Mouse (Mus musculus) 3134 (cell line): ENCODE results near the gene Fam117a.

Experiments used
- DNase-seq: peaks from one replicate; pipeline ENCODE4 v3.0.0-alpha.2; 2011; ENCODE audit warnings: low spot score; ENCODE audit not compliant: insufficient read length; ENCODE audit errors: extremely low read depth

The Fam117a gene

DNA sequence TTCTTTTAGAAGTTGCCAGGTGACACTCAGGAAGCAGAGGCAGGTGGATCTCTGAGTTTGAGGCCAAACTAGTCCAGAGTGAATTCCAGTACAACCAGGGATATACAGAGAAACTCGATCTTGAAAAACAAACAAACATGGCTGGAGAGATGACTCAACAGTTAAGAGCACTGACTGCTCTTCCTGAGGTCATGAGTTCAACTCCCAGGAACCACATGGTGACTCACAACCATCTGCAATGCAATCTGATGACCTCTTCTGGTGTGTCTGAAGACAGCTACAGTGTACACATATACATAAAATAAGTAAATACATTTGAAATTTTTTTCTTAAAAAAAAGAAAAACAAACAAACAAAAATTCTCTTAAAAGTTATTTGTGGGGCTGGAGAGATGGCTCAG lies 6.2 kb upstream of the Fam117a start:
- DNase-seq, result peak; percentile 68

DNA sequence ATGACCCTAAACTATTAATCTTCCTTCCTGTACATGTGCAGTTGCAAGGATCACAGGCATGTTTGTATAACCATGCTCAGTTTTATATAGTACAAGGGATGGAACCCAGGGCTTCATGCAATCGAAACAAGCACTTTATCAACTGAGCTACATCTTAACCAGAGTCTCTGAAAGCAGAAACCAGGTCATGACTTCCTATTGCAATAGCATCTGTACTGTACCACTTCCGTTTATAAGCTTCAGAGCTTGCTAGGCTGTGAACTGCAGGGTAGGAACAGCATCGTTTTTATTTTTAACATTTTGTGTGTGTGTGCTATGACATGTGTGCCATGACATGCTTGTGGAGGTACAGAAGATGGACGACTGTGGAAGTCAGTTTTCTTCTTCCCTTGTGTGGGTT lies 3.6 kb upstream of the Fam117a start:
- no peak for DNase-seq

DNA sequence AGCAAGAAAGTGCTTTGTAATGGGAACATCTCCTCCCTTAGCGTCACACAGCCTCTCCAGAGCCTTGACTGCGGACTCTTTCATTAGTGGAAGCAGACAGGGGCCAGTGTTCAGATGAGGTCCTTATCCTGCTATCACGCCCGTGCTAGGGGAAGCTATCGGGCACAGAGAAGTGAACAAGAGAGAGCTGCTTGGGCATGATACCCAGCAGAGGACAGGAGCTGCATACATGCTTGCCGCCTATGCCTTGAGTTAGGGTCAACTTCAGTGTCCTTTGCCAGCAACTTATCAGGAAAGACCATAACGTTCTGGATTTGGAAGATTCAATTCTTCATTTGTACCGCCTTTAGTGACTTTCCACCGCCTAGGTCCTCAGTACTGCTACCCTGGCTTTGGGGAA lies 3.0 kb upstream of the Fam117a start:
- DNase-seq, result no peak

DNA sequence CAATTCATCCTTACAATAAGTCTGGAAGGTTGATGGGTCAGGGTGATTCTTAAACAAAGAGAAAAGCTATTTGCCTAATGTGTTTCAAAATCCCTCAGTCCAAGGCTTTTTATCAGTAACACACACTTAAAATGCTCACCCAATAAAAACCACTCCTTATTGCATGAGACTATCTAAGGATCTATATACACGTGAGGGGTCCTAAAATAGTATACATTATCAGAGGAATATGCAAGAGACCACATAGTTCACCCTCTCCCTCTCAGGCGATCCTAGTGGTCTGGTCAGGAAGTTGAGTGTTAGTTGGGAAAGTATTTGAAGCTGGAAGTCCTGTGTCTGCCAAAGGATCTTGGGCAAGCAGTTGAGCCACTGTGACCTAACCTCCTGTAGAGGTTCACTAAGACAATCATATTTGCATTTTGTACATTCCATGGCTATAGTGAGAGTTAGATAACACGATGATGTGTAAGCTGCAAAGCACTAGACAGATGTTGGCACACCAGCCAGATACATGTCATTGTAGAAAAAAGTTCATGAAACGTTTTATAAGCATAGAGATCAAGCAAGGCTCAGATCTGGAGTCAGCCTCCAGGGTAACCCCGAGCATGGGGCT lies 2.3 kb upstream of the Fam117a start:
- DNase-seq, result no peak

DNA sequence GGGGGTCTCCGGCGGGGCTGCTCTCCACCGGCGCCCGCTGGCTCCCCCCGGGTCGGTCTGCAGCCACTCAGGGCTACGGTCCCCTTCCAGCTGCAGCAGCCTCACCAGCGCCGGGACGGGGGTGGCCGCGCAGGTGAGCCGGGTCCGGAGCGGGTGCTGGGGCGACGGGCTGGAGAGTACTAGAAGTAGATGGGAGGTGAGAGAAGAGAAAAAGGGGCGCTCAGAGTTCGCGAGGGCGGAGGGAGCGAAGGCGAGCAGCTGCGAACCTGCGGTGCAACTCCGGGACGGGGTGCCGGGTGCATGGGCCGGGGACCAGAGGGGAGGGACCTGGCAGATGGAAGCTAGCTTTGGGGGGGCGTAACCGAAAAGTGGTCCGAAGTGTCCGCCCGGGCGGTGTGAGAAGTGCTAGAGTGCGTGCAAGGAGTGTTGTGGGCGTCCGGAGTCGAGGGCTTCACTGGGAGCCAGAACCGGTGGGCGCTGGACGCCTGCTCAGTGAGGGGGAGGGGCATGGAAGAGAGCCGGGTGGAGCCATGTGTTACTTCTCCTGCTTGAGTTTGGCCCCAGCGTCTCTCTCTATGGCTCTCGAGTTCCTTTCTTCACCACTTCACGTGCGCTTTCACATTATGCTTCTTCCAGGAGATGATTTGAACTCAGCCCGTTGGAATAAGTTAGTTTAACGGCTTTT lies 453 bp downstream of the Fam117a start:
- no peak for DNase-seq

DNA sequence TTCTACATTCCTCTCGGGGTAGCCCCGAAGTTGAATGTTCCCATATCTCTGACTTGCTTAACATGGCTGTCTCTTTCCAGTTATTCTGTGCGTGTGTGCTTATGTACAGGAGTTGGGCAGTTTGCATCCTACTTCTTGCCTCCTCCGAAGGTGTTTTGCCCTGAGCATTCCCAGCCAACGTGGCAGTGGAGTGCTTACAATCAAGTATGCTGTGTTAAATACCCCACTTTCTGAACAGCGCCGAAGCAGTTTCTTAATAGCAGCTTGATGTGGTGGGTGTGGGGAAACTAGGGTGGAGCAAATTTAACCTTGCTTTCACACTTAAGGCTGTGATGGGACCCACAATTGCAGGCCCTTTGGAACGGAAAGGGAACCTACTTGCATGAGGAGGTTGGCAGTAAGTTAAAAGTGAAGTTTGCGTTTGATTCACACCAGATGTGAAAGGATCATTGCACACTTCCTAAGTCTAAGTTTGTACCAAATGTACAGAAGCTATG lies 1.1 kb downstream of the Fam117a start:
- DNase-seq, result no peak

DNA sequence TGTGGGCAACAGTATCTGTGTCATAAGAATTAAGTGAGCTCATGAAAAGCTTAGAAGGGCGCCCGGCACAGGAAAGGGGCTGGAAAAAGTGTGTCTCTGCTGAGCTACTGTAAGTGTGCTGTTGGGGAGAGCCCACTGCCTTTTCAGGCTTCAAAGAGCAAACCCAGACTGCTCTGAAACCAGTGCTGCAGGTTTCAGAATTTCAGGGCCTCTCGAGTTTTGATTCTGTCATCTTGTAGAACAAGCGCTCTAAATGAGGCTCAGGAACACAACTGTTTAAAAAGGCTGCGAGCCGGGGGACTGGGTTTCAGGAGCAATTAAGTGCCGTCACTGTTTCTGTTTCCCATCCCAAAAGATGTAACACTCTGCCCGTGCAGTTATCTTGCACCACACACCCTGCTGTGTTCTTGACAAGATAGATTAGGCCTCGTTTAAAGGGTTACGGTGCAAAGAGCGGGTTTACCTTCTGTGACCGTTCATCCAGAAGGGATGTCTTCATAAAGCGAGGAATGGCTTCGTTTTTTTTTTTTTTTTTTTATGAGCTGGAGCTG lies 2.7 kb downstream of the Fam117a start:
- no peak for DNase-seq

DNA sequence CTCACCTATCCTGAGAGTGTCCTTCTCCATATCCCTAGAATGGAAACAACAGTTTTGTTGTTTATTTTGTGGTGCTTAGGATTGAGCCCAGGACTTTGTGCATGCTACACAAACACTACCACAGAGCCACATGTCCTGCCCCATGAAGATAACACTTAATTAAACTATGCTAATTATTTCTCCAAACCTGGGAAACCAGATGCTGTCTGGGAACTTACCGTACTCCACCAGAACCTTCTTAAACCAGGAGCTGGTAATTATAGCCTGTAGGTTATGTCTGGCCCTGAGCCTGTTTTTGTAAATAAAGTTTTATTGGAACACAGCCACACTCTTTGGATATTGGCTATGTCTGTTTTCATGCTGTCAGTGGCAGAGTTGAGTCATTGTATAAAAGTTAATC lies 3.4 kb downstream of the Fam117a start:
- no peak for DNase-seq

DNA sequence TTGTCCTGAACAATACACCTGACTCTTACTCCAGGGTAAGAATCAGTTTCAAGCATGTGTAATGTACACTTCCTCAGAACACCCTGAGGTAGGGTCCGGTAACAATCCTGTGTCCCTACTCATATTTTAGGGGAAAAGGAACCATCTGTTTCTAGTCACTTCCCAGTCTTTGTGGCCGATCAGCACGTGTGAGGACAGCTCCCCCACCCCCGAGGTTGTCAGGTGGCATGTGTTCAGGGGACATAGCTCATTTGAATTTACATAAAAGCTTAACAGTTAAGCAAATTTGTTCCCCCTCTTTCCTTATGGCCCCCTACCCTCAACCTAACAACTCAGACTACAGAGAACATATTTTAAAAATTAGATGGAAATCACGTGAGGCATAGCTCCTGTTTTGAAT lies 3.8 kb downstream of the Fam117a start:
- DNase-seq, result no peak

DNA sequence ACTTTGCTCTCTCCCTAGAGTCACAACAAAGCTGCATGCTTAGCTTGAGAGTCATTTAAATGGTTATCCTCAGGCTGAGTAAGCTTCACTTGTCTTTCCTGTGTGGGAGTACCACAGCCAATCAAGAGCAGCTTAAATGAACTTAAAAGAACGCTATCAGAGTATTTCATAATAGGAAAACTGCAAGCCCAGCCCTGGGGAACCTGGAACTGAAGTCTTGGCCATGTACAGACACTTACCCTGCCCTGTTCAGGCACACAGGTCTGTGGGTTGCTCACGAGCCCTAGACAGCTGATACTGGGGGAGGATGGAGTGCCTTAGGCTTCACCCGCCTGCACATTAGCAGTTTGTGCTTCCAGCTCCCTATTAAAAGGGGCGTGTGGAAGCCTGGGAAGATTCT lies 6.4 kb downstream of the Fam117a start:
- no peak for DNase-seq

DNA sequence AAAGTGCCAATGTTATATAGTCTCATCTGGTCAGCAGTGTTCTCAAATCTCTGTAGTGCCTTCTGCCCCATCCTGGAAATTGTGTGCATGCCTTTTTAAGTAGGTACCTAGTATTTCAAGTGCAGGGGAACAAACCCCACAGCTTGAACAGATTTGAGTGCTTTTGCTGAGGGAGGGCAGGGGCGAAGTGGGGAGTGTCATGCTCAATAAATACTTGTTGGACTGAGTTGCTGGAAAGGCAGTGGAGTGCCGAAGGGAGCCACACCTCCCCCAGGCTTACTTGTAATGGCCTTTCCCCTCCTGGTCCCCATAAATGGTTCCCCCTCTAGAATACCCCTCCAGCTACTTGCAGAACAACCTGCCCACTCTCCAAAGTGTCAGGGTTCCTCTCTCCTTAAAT lies 7.4 kb downstream of the Fam117a start:
- DNase-seq, result no peak

DNA sequence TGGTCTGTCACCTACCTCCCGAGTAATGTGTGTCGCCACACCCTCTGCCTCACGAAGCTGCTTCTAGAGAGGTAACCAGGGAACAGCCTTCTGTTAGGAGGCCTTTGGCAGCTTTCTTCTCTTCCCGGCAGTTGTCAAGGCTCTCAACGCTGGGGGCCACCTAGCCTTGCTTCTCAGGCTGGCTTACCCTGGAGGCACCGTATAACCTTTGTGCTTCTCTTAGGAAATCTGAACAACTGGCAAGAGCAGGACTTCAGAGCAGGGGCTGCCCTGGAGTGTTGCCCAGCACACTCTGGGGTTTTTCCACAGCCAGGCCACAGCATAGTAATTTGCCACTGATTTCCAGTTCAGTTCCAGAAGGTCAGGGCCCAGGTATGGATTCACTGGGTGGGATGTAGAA lies 13.5 kb downstream of the Fam117a start:
- no peak for DNase-seq

DNA sequence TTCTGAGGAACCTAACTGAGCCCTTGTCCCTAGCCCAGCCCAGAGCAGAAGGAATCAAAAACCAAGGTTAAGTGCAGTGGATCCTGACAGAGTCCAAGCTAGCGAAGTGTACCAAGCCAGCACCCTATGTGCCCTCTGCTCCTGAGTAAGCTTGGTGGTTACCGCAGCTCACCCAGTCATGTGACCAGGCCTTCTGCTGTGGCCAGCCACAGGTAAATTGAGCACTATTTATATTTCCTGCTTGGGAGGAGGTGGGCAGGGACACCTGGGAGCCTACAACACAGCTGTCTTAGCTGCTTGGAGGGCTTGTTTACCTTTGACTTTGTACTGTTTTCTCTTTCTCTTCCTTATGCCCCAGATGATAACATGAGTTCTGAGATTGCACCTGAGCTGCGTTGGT lies 14.1 kb downstream of the Fam117a start:
- DNase-seq, result no peak

DNA sequence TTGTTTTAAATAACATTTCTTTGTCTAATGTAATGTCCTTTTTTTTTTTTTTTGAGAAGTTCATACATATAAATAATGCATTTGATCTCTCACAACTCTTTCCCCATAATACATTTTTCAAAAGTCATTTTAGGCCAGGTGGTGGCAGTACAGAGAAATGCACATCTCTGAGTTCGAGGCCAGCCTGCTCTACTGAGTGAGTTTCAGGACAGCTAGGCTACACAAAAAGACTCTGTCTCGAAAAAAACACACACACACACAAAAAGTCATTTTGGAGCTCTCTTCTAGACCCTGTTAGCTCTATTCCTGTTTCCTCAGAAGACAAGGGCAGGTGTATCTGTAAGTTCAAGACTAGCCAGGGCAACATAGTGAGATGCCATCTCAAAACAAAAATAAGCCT lies 15.9 kb downstream of the Fam117a start:
- DNase-seq, result no peak

DNA sequence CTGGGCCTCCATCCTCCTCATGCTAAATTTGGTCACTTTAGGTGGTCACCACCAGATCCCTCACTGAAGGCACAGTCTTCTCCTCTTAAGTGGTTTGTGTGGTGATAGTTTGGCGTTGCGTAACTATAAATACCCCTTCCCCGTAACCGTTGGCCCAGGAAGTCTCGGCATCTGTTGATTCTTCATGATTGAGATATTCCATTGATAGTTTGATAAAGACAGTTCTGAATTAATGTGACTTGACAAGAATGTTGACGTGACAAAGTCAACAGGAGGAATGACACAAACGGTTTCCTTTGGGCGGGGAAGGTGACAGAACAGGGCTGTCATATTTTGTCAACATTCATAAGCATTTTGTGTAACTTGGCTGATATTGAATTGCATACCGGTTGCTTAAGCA lies 16.4 kb downstream of the Fam117a start:
- no peak for DNase-seq

DNA sequence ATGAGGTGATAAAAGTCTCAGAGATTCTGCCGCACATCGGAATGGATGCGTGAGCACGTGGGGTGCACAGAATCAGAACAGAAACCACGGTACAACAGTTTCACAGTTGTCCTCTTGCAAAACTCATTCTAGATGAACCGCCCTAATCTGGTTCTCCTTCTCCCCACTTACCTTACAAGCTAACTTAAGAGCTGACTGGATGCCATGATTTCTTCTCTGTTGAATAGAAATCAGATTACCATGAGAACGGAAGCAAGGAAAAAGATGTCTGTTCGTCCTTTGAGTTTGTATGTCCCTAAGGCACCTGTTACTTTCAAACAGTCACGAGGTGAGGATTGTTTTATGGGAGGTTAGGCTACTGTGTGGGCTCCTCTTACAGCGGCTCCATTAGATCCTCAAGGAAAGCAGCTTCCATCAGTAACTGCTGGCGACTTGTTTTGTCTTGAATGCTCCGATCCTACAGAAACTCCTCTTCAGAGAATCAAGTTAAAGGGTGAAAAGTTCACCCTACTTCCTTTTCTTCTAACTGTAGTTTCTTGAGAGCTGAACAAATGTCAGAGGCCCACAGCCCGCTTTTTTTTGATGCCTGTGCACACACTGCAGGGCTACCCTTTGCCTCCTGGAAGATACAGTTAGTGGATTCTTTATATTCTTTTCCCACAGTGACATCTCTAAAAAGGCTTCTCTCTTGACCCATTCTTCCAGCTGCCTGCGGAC lies 17.6 kb downstream of the Fam117a start:
- DNase-seq, result no peak

DNA sequence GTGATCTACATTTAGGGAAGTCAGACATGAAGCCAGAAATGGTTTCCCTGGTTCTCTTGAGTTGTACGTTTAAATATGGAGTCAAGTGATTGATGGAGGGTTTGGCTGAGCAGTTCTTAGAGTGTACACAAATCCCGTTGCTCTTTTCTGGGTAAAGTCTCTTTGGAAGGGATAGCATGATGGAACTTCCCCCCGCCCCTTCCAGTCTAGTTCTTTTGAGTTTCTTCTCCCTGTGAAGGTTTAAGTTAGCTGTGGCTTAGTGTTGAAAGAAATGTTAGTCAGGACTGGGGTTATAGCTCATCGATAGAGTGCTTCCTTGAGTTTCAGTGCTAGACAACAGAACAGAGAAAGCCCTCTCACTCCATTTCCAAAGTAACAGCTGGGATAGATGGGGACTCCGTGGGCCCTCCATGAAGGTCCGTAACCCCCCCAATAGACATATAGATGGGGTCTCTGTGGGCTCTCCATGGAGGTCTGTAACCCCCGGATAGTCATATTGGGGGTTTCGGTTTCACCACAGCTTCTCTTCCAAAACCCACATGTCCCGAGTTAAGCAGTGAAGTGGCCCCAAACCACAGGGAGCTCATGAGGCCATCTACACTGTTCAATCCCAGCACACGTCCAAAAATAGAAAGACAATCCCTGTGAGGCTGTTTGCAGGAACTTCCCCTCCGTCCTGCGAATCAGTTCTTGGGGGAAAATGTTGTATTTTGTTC lies 18.3 kb downstream of the Fam117a start:
- no peak for DNase-seq

DNA sequence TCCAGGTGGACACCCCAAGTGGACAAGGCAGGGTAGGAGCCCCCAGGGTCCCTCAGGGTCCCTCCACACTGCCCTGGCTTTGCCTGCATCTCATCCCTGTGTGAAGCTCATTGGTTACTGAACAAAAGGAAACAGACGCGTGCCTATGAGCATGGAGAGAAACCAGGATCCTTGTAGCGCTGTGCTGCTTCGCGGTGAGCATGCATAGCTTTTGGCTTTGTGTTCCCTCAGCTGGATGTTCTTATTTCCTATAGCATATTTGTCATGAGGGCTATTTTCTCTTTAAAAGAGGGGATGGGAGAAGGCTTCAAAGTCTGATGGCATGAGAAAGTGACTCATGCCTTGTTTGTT lies 18.8 kb downstream of the Fam117a start:
- DNase-seq, result no peak

DNA sequence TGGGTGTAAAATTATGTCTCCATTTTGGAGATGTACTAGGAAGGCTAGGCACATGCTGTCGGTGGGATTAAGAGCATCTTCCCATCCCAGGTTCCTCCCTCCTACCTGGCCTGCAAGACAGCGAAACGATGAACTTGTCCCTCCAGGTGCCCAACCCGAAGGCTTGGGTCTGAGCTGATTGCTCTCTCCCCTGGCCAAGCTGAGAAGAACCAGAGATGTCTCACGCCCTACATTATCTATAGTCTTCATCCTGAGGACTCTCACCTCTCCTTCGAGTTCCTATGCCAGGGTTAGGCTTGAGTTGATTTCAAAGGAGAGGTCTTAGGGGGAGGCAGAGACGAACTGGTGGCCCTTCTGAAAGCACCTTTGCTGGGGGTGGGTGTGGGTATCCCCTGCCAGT lies 19.2 kb downstream of the Fam117a start:
- no peak for DNase-seq

DNA sequence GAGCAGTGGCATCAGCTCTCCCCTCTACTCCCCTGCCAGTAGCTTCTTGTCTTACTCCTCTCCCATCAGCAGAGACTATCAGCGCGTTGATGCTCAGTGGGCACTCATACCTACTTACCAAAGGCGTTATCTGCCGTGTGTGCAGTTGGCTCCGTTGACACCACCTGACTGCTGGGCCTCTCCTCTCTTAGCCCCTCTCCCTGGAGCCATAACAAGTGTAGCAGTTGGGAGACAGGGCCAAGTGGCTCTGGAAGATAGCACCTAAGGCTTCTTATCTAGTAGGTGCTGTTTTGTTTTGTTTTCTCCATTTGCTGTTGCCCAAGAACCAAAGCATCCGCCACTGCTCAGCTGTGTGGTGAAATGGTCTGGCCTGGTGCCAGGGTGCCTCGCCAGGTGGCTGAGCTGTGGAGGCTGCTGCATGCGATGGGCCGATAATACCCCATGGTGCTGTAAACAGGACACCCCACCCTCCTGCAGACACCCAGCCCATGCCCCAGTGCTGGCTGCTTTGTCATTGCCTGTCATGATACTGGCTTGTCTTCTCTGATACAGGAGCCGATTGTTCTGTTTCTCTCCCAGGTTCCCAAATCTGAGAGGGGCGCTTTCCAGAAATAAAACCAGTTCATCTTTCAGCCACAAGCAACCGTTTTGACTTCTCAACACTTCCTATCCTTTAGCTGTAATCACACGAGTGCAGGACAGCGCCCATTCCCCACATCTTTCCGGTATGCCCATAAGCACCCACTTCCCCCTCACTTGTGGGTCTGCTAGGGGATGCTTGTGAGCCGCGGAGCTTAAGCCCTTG lies 19.9 kb downstream of the Fam117a start:
- peak; percentile 19 for DNase-seq
